Mouse (Mus musculus): ENCODE data around the gene Hmgb3.

Hmgb3 gene

GRCm38 (mm10) chrX:71589181-71589580 lies 33.5 kb downstream of the Hmgb3 start:
- no peak for DNase-seq (ENCODE audit: low spot score in 2 of 2)

- DNase-seq (ENCODE audit: low spot score in 2 of 2): peak in 1 of 2 experiments; percentile 42
Observed at GRCm38 (mm10) chrX:71601052-71601611, 45.4 kb downstream of the Hmgb3 start.
